Mouse (Mus musculus): ENCODE results near the gene Mlec.
"Not testable (repeated sequence)": the region's sequence is repeated elsewhere in the genome, so short reads cannot be mapped to it uniquely, and the experiment has no call there.

The Mlec gene

GRCm38 (mm10) chr5:115125211-115125871 is 32.6 kb downstream of the Mlec start:
- DNase-seq (ENCODE audit: low read depth) = peak; percentile 84

GRCm38 (mm10) chr5:115124690-115125089 is 33.3 kb downstream of the Mlec start:
- no peak for DNase-seq (ENCODE audit: low read depth)

- no peak for DNase-seq (ENCODE audit: low read depth)
Observed at GRCm38 (mm10) chr5:115120978-115121377, 37.0 kb downstream of the Mlec start.

- peak; percentile 90 for DNase-seq (ENCODE audit: low read depth)
Observed at GRCm38 (mm10) chr5:115118961-115119570, 38.9 kb downstream of the Mlec start, which contains the start of gene Acads. Gene Acads, minus strand, starts transcription at chr5:115119346.

- no peak for DNase-seq (ENCODE audit: low read depth)
Observed at GRCm38 (mm10) chr5:115117467-115117866, 40.5 kb downstream of the Mlec start.

- no peak for DNase-seq (ENCODE audit: low read depth)
Observed at GRCm38 (mm10) chr5:115116426-115116825, 41.6 kb downstream of the Mlec start.

GRCm38 (mm10) chr5:115114501-115114900 is 43.5 kb downstream of the Mlec start:
- no peak for DNase-seq (ENCODE audit: low read depth)

GRCm38 (mm10) chr5:115113244-115113643 is 44.7 kb downstream of the Mlec start:
- no peak for DNase-seq (ENCODE audit: low read depth)

- DNase-seq (ENCODE audit: low read depth) = no peak
Observed at GRCm38 (mm10) chr5:115111156-115111555, 46.8 kb downstream of the Mlec start.

GRCm38 (mm10) chr5:115103253-115103652 is 54.7 kb downstream of the Mlec start:
- not testable (repeated sequence) for DNase-seq (ENCODE audit: low read depth)

GRCm38 (mm10) chr5:115102231-115102630 is 55.7 kb downstream of the Mlec start:
- no peak for DNase-seq (ENCODE audit: low read depth)

GRCm38 (mm10) chr5:115100473-115100872 is 57.5 kb downstream of the Mlec start:
- no peak for DNase-seq (ENCODE audit: low read depth)

GRCm38 (mm10) chr5:115099991-115100390 is 58.0 kb downstream of the Mlec start:
- peak; percentile 16 for DNase-seq (ENCODE audit: low read depth)

GRCm38 (mm10) chr5:115099530-115099929 is 58.4 kb downstream of the Mlec start:
- no peak for DNase-seq (ENCODE audit: low read depth)

GRCm38 (mm10) chr5:115098195-115098594 is 59.8 kb downstream of the Mlec start, which contains the start of gene Gm10401:
Gene Gm10401, minus strand, starts transcription at chr5:115098295.
- DNase-seq (ENCODE audit: low read depth) = no peak
